Mouse (Mus musculus): ENCODE results near the gene B3gnt3.

GRCm38 (mm10) chr8:71685573-71685972 lies 16.0 kb downstream of the B3gnt3 start:
- no peak for TF ChIP-seq TCF12 (IDR thresholded peaks at IDR 0.05; ENCODE audit: low read depth, low read length)
- no peak for TF ChIP-seq ELF1 (IDR thresholded peaks at IDR 0.05; ENCODE audit: low read depth, low read length)
- TF ChIP-seq USF1 (IDR thresholded peaks at IDR 0.05; ENCODE audit: low read depth, low read length) = no peak
- TF ChIP-seq POLR2A (IDR thresholded peaks at IDR 0.05; ENCODE audit: control insufficient read depth in 1 of 2, insufficient read depth in 1 of 2, low read depth in 1 of 2, low read length in 2 of 2, poor library complexity in 1 of 2) = no peak
- TF ChIP-seq CTCF (IDR thresholded peaks at IDR 0.05 in 2 of 3, conservative IDR thresholded peaks at IDR 0.05 in 1 of 3; ENCODE audit: control insufficient read depth in 1 of 3, insufficient read depth in 1 of 3, low read depth in 2 of 3, low read length in 3 of 3, poor library complexity in 1 of 3, severe bottlenecking in 1 of 3) = no peak
- no peak for TF ChIP-seq TBP (IDR thresholded peaks at IDR 0.05; ENCODE audit: low read depth, low read length)
- TF ChIP-seq NELFE (IDR thresholded peaks at IDR 0.05; ENCODE audit: low read depth, low read length) = no peak
- no peak for TF ChIP-seq MYB (IDR thresholded peaks at IDR 0.05; ENCODE audit: low read depth, low read length)
